Mouse (Mus musculus) bone marrow, adult 2 months (tissue): ENCODE measurements around the gene Slc39a8.

Source experiments
- CTCF ChIP-seq: fragments of 200-500 bp; IDR thresholded peaks from 2 replicates; pipeline ENCODE4 v1.5.1; 2011; ENCODE audit warnings: low read length, control low read depth; ENCODE audit not compliant: control insufficient read depth, insufficient read depth
- POLR2A ChIP-seq: fragments of 200-500 bp; IDR thresholded peaks from 2 replicates; pipeline ENCODE4 v1.6.1; 2011; ENCODE audit warnings: low read depth, mild to moderate bottlenecking, control low read depth, low read length, borderline replicate concordance; ENCODE audit not compliant: control insufficient read depth

DNA sequence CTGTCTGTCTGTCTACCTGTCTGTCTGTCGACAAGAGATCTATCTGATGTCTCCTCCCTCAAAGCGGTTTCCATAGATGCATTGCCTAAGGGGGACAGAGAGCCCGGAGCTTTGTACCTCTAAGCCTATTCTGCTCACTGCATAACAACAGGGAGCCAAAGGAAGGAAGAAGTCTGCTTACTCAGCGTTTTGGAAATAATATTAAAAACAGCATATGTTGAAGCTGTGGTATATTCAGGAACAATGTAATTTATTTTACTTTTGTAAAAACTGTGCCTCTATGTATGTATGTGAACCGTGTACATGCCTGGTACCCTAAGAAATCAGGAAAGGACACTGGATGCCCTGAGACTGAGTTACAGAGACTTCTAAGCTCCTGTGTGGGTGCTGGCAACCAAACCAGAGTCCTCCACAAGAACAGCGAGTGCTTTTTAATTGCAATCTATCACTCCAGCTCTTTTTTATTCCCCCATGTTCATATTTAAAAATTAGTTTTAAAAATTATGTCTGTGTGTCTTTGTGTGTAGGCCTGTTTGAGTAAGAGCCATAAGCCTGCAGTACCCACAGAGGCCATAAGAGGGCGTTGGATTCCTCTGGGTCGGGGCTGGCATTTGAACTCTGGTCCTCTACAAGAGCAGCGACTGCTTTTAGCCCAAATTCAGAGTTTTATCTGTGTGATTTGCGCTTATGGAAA lies 28.7 kb downstream of the Slc39a8 start:
- no peak for TF ChIP-seq CTCF
- no peak for TF ChIP-seq POLR2A
